Mouse (Mus musculus) CD4-positive, CD25-positive, alpha-beta regulatory T cell (primary cell): Measurements from ENCODE around the gene Cacnb2. TPM values are rescaled to one million over a fixed set of nuclear protein-coding genes. Genes with fewer than 3 reads are reported as not detected.

Source experiments
- polyA plus RNA-seq: library from polyadenylated mRNA; unstranded; fragments of 100-300 nt; shearing (Covaris generic); gene quantifications from one replicate; pipeline ENCODE4 v1.2.1, GENCODE M21; 2017

Gene Cacnb2
- 0.37 TPM for polyA plus RNA-seq

GRCm38 (mm10) chr2:14602788-14603187 lies at the start of gene Cacnb2:
Gene Cacnb2, plus strand, starts transcription at chr2:14603088.

Other genes with a start within 250 kb of the Cacnb2 start
- gene Slc39a12, start 214.8 kb upstream of the Cacnb2 start, polyA plus RNA-seq, result not detected